Mouse (Mus musculus) ovary, adult 18-20 months (tissue): ENCODE data around the gene Tigd4.
"Not testable (repeated sequence)": the region's sequence is repeated elsewhere in the genome, so short reads cannot be mapped to it uniquely, and the experiment has no call there.

ENCODE experiments used
- DNase-seq: peaks from one replicate; pipeline ENCODE4 v3.0.0; 2022; ENCODE audit warnings: low spot score, mixed read lengths

The Tigd4 gene

GRCm38 (mm10) chr3:84593274-84593673 lies at the start of gene Tigd4:
Gene Tigd4 (plus strand): TSS chr3:84593574.
- DNase-seq: no peak

- no peak for DNase-seq
Observed at GRCm38 (mm10) chr3:84547177-84547576, 46.2 kb upstream of the Tigd4 start.

- no peak for DNase-seq
Observed at GRCm38 (mm10) chr3:84555780-84556179, 37.6 kb upstream of the Tigd4 start.

GRCm38 (mm10) chr3:84558301-84558700 lies 35.1 kb upstream of the Tigd4 start:
- DNase-seq: no peak

- DNase-seq: not testable (repeated sequence)
Observed at GRCm38 (mm10) chr3:84562911-84563310, 30.5 kb upstream of the Tigd4 start.

GRCm38 (mm10) chr3:84563415-84563814 lies 30.0 kb upstream of the Tigd4 start:
- no peak for DNase-seq

GRCm38 (mm10) chr3:84568540-84568939 lies 24.8 kb upstream of the Tigd4 start:
- DNase-seq: no peak

- DNase-seq: no peak
Observed at GRCm38 (mm10) chr3:84569587-84569986, 23.8 kb upstream of the Tigd4 start.

- no peak for DNase-seq
Observed at GRCm38 (mm10) chr3:84570501-84570900, 22.9 kb upstream of the Tigd4 start.

GRCm38 (mm10) chr3:84580716-84581115 lies 12.7 kb upstream of the Tigd4 start:
- no peak for DNase-seq

GRCm38 (mm10) chr3:84581696-84582022 lies 11.7 kb upstream of the Tigd4 start:
- no peak for DNase-seq

GRCm38 (mm10) chr3:84582023-84582912 lies 11.1 kb upstream of the Tigd4 start, which contains the start of gene Arfip1:
Gene Arfip1 (minus strand): TSS chr3:84582625.
- DNase-seq: peak; percentile 96

GRCm38 (mm10) chr3:84582913-84583276 lies 10.5 kb upstream of the Tigd4 start:
- DNase-seq: no peak

GRCm38 (mm10) chr3:84586736-84587135 lies 6.6 kb upstream of the Tigd4 start:
- no peak for DNase-seq

GRCm38 (mm10) chr3:84594894-84595676 lies 1.7 kb downstream of the Tigd4 start:
- no peak for DNase-seq

- no peak for DNase-seq
Observed at GRCm38 (mm10) chr3:84595677-84596234, 2.4 kb downstream of the Tigd4 start.

- no peak for DNase-seq
Observed at GRCm38 (mm10) chr3:84597996-84598734, 4.8 kb downstream of the Tigd4 start.

GRCm38 (mm10) chr3:84598756-84599155 lies 5.4 kb downstream of the Tigd4 start:
- DNase-seq: no peak

GRCm38 (mm10) chr3:84601870-84602495 lies 8.6 kb downstream of the Tigd4 start:
- no peak for DNase-seq

- DNase-seq: no peak
Observed at GRCm38 (mm10) chr3:84602759-84603158, 9.4 kb downstream of the Tigd4 start.

GRCm38 (mm10) chr3:84603212-84603611 lies 9.8 kb downstream of the Tigd4 start:
- DNase-seq: no peak
